Mouse (Mus musculus) liver (tissue): ENCODE measurements around the gene Ipmk.

Source experiments
- DNase-seq: peaks from one replicate; pipeline ENCODE4 v3.0.0-alpha.2; 2020; ENCODE audit warnings: mixed read lengths

Gene Ipmk

GRCm38 (mm10) chr10:71347509-71347949, at the start of gene Ipmk:
TSS of gene Ipmk (plus strand) at chr10:71347763.
- peak; percentile 99 for DNase-seq

DNA sequence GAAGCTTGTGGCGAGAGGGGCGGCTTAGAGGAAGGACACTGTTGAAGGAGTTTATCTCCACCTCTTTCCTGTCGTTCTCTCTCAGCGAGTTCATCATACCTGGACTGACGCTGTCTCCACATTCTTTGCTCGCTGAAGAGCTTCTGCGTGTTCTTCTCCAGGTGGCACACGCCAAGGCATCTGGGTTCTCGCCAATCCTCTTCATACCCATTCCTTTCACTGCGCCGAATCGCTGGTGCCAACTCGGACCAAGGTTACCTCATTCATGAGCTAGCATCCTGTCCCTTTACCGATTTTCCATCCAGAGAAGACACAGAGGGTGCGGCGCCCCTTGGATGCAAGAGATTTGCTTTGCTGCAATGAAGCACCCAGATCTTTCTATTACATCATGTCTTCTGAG, 47.4 kb upstream of the Ipmk start:
- no peak for DNase-seq

- DNase-seq, result no peak
Measured at GRCm38 (mm10) chr10:71302490-71302889, 45.1 kb upstream of the Ipmk start.

DNA sequence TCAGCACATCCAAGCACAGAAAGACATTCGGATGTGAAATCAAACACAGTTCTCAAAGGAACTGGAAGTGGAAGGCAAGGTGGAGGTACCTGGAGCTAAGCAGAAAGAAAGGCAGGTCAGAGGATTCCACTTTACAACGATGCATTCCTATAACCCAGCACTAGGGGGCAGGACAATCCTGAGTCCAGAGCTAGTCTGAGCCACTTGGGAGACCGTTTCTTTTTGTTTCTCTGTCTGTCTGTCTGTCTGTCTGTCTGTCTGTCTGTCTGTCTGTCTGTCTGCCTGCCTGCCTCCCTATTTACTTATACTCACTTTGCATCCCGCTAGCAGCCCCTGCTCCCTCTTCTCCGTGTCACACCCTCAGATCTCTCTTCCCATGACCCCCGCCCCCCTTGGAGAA, 41.4 kb upstream of the Ipmk start:
- DNase-seq, result peak; percentile 23

- no peak for DNase-seq
Measured at GRCm38 (mm10) chr10:71306759-71307158, 40.8 kb upstream of the Ipmk start.

GRCm38 (mm10) chr10:71308199-71308598, 39.4 kb upstream of the Ipmk start:
- peak; percentile 28 for DNase-seq

DNA sequence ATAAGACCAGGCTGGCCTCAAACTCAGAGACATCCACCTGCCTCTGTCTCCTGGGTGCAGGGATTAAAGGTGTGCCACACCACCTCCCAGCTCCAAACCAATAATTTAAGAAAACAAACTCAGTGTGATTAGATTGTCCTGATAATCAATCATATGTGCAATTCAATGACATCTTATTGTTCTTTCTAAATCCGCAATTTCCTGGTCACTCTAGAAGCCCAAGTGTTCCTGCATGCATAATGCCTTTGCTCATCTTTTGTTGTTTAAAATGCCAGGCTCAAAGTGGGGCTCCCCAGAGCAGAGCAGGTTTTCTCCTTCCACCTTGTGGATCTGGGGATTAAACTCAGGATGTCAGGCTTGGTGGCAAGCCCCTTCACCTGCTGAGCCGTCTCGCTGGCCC, 37.3 kb upstream of the Ipmk start:
- no peak for DNase-seq

GRCm38 (mm10) chr10:71314596-71314995, 33.0 kb upstream of the Ipmk start:
- DNase-seq, result no peak

DNA sequence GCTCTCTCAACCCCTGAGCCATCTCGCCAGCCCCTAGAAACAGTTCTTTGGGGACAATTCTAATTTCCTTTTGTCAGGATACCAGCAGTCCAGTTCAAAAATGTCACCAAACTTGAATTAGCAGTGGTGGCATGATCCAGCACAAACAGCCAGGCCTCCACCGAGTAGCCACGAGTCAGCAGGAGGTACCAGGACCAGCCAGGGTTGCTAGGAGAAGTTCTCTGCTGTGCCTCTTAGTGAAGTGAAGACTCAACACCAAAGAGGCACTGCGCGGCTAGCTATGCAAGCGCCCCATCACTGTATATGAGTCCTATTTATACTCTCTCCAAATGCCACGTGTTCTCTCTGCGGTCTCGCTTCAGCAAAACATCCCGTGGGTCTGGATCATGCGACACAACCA, 31.5 kb upstream of the Ipmk start:
- no peak for DNase-seq

GRCm38 (mm10) chr10:71316497-71316896, 31.1 kb upstream of the Ipmk start:
- no peak for DNase-seq

- no peak for DNase-seq
Measured at GRCm38 (mm10) chr10:71323669-71324068, 23.9 kb upstream of the Ipmk start.

- DNase-seq, result no peak
Measured at GRCm38 (mm10) chr10:71326123-71326522, 21.4 kb upstream of the Ipmk start.

- DNase-seq, result peak; percentile 71
Measured at GRCm38 (mm10) chr10:71326789-71327188, 20.8 kb upstream of the Ipmk start.

GRCm38 (mm10) chr10:71327386-71327785, 20.2 kb upstream of the Ipmk start:
- no peak for DNase-seq

- DNase-seq, result no peak
Measured at GRCm38 (mm10) chr10:71328382-71328781, 19.2 kb upstream of the Ipmk start.

DNA sequence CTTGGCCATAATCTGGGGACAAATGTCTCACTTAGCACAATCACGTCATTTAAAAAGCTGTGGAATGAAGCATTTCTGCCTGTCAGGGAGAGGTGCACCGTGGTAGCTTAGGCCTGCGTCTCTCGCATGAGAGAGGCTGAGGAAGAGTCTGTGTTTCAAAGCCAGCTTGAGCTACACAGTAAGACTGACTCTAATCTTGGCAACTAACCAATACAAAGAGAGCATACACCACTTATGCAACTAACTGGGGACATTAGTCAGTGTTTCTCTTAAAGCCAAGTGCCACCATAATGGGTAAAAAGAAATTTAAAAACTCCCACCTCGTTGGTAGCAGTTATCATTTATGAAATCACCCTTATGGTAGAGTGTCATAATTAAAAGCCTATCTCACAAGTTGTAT, 18.7 kb upstream of the Ipmk start:
- DNase-seq, result no peak

- DNase-seq, result no peak
Measured at GRCm38 (mm10) chr10:71329295-71329694, 18.3 kb upstream of the Ipmk start.

DNA sequence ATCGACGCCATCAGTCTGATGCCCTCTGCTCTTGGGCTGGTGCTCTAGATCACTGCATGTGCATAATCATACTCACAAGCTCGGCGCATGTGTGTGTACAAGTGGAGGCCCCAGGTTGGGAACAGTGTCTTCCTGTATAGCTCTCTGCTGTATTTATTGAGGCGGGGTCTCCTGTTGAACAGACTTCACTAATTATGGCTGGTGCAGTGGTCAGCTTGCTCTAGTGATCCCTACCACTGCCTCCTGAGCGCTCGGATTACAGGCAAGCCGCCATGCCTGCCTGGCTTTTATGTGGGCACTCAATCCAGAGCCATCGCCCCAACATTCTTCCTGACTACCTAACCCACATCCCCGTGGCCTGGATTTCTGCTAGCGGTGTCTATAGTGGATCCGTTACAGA, 17.5 kb upstream of the Ipmk start:
- DNase-seq, result no peak

- DNase-seq, result no peak
Measured at GRCm38 (mm10) chr10:71331908-71332307, 15.7 kb upstream of the Ipmk start.

GRCm38 (mm10) chr10:71332376-71332775, 15.2 kb upstream of the Ipmk start:
- DNase-seq, result no peak

DNA sequence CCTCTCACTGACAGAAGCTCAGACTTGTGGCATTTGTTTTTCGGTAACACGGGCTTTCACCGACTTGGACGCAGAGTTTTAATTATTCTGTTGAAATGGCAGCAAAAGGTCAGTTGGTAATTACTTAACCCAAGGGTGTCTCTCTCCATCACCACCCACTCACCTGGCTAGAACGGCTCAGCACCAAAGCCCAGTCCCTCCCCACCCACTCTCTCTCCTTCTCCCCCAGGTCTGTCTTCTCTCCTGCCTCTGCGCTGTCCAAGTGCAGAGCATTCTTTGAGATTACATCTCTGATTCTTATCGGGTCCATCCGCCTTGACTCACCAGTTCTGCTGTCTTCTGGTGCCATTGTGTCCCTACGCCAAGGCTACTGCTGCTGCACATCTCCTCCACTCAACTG, 14.7 kb upstream of the Ipmk start:
- DNase-seq, result no peak

- no peak for DNase-seq
Measured at GRCm38 (mm10) chr10:71337733-71338132, 9.8 kb upstream of the Ipmk start.

GRCm38 (mm10) chr10:71338156-71338905, 9.2 kb upstream of the Ipmk start:
- no peak for DNase-seq

DNA sequence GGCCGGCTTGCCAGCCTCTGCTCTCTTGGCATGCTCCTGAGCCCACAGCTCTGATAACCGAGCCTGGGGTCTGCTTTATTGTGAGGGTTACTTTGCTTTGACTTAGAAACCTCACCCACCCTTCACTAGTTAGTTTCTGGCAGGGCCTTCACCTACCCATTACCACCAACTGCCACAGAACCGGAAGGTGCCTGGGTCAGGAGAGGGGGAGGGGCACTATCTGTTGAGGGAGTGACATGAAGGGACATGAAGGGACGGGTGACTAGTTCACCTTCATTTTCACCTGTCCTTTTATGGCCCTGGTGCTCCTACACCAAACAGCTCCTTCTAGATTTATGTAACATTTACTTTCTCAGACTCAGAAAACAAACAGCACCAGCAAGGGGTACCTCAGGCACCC, 8.1 kb upstream of the Ipmk start:
- DNase-seq, result no peak

GRCm38 (mm10) chr10:71340195-71340594, 7.4 kb upstream of the Ipmk start:
- no peak for DNase-seq
